Comparison of ENCODE assay signal across 7 mouse cellular contexts in genomic region chr16:20672500-20672902, GRCm38 (mm10). TPM values are rescaled to one million over a fixed set of nuclear protein-coding genes. Genes with fewer than 3 reads are reported as not detected.
DNase-seq lines count a peak whose midpoint lies in the region; ATAC-seq lines count a peak whose summit lies in the region.

No protein-coding gene starts in this region.

- no peaks in the 10 kb centered on the region for H3K27me3 ChIP-seq in intestine, embryonic 15.5 days (replicated peaks)
- H3K27me3 ChIP-seq in midbrain, embryonic 10.5 days (ENCODE audit: low read depth, poor library complexity, severe bottlenecking), result no peaks in the 10 kb centered on the region

- H3K9me3 ChIP-seq in intestine, embryonic 15.5 days, result no peaks in the 10 kb centered on the region
- H3K9me3 ChIP-seq in midbrain, embryonic 10.5 days (replicated peaks), result no peaks in the 10 kb centered on the region

- H3K36me3 ChIP-seq in intestine, embryonic 15.5 days, result peaks cover 17% of the 10 kb centered on the region
- H3K36me3 ChIP-seq in midbrain, embryonic 10.5 days, result peaks cover 37% of the 10 kb centered on the region

- peak overlapping the region; percentile 89 for H3K9ac ChIP-seq in intestine, embryonic 15.5 days

- WGBS in intestine, embryonic 15.5 days, result under 1% methylated on average over 38 of the region's 38 CpGs
- under 1% methylated on average over 38 of the region's 38 CpGs for WGBS in midbrain, embryonic 10.5 days

- ATAC-seq in intestine, embryonic 15.5 days, result peak; percentile 96

- H3K4me2 ChIP-seq in intestine, embryonic 15.5 days (replicated peaks), result peak overlapping the region; percentile 88

- intact Hi-C loops in gastrocnemius, postnatal 36 days (cut with DNase I), result no loop called here
- intact Hi-C loops in left cerebral cortex, postnatal 25 days (cut with DNase I), result loop anchor here (2.0 kb wide), 1 partner anchor 22 kb away; no protein-coding TSS in a partner anchor

- peak; percentile 96 to 97 for DNase-seq in adrenal gland, adult 18-20 months (ENCODE audit: low spot score in 2 of 2)
- peak; percentile 98 for DNase-seq in embryo, embryonic 11 days
- peak; percentile 93 to 95 for DNase-seq in gastrocnemius, postnatal 36 days
- peak; percentile 96 to 98 for DNase-seq in left cerebral cortex, postnatal 25 days (ENCODE audit: low spot score in 2 of 2)
- peak; percentile 97 for DNase-seq in midbrain, embryonic 10.5 days (ENCODE audit: low spot score)
- peak; percentile 94 for DNase-seq in right cerebral cortex, postnatal 4 days

- H3K4me3 ChIP-seq in intestine, embryonic 15.5 days (replicated peaks), result peak overlapping the region; percentile 86
- peak overlapping the region; percentile 99 for H3K4me3 ChIP-seq in midbrain, embryonic 10.5 days

- peak overlapping the region; percentile 94 for H3K27ac ChIP-seq in intestine, embryonic 15.5 days
- peak overlapping the region; percentile 97 for H3K27ac ChIP-seq in midbrain, embryonic 10.5 days (replicated peaks)

- H3K4me1 ChIP-seq in intestine, embryonic 15.5 days (replicated peaks), result peaks cover 26% of the 10 kb centered on the region
- H3K4me1 ChIP-seq in midbrain, embryonic 10.5 days, result peaks cover 29% of the 10 kb centered on the region

RNA-seq across cellular contexts. Expression of gene Eif4g1, which starts 4.4 kb away (rescaled TPM):
- total RNA-seq in adrenal gland, adult 18-20 months (2021), result 100 to 1,000 TPM; 358 to 386 TPM
- total RNA-seq in gastrocnemius, postnatal 36 days (2021), result 100 to 1,000 TPM; 395 to 402 TPM
- polyA plus RNA-seq in intestine, embryonic 15.5 days (2015; fragmentation: Nextera tagmentation; extraction: Ambion mirVana), result 183 and 196 TPM in 2 replicates
- 100 to 1,000 TPM; 279 to 287 TPM for total RNA-seq in left cerebral cortex, postnatal 25 days (2021)
- 216 and 221 TPM in 2 replicates for polyA plus RNA-seq in midbrain, embryonic 10.5 days (2016; fragmentation: Nextera tagmentation; extraction: Ambion mirVana)

RNA-seq across cellular contexts. Expression of gene Fam131a, which starts 20.5 kb away (rescaled TPM):
- total RNA-seq in adrenal gland, adult 18-20 months (2021), result 10 to 100 TPM; 11.7 to 16.1 TPM
- 10 to 100 TPM; 50.1 to 79.3 TPM for total RNA-seq in gastrocnemius, postnatal 36 days (2021)
- 6.3 and 6.7 TPM in 2 replicates for polyA plus RNA-seq in intestine, embryonic 15.5 days (2015; fragmentation: Nextera tagmentation; extraction: Ambion mirVana)
- total RNA-seq in left cerebral cortex, postnatal 25 days (2021), result 100 to 1,000 TPM; 319 to 375 TPM
- polyA plus RNA-seq in midbrain, embryonic 10.5 days (2016; fragmentation: Nextera tagmentation; extraction: Ambion mirVana), result 8.8 and 11.3 TPM in 2 replicates

RNA-seq across cellular contexts. Expression of gene Psmd2, which starts 21.0 kb away (rescaled TPM):
- total RNA-seq in adrenal gland, adult 18-20 months (2021), result 100 to 1,000 TPM; 265 to 268 TPM
- 100 to 1,000 TPM; 189 to 197 TPM for total RNA-seq in gastrocnemius, postnatal 36 days (2021)
- polyA plus RNA-seq in intestine, embryonic 15.5 days (2015; fragmentation: Nextera tagmentation; extraction: Ambion mirVana), result 283 and 284 TPM in 2 replicates
- total RNA-seq in left cerebral cortex, postnatal 25 days (2021), result 100 to 1,000 TPM; 230 to 231 TPM
- polyA plus RNA-seq in midbrain, embryonic 10.5 days (2016; fragmentation: Nextera tagmentation; extraction: Ambion mirVana), result 527 and 536 TPM in 2 replicates

RNA-seq across cellular contexts. Expression of gene Ece2, which starts 42.9 kb away (rescaled TPM):
- total RNA-seq in adrenal gland, adult 18-20 months (2021), result 10 to 100 TPM in 1 of 2 experiments, 1 to 10 TPM in 1; 9.4 to 17.1 TPM
- total RNA-seq in gastrocnemius, postnatal 36 days (2021), result under 1 TPM; 0.30 to 0.41 TPM
- polyA plus RNA-seq in intestine, embryonic 15.5 days (2015; fragmentation: Nextera tagmentation; extraction: Ambion mirVana), result 1.3 and 1.6 TPM in 2 replicates
- 10 to 100 TPM; 21.5 to 26.8 TPM for total RNA-seq in left cerebral cortex, postnatal 25 days (2021)
- 5.0 and 6.5 TPM in 2 replicates for polyA plus RNA-seq in midbrain, embryonic 10.5 days (2016; fragmentation: Nextera tagmentation; extraction: Ambion mirVana)

RNA-seq across cellular contexts. Expression of gene Polr2h, which starts 45.0 kb away (rescaled TPM):
- total RNA-seq in adrenal gland, adult 18-20 months (2021), result 10 to 100 TPM; 28.0 to 37.1 TPM
- 1 to 10 TPM; 7.7 to 9.3 TPM for total RNA-seq in gastrocnemius, postnatal 36 days (2021)
- 104 and 112 TPM in 2 replicates for polyA plus RNA-seq in intestine, embryonic 15.5 days (2015; fragmentation: Nextera tagmentation; extraction: Ambion mirVana)
- 10 to 100 TPM; 23.0 to 23.6 TPM for total RNA-seq in left cerebral cortex, postnatal 25 days (2021)
- polyA plus RNA-seq in midbrain, embryonic 10.5 days (2016; fragmentation: Nextera tagmentation; extraction: Ambion mirVana), result 136 and 148 TPM in 2 replicates

Comparison
In these comparisons a context has a peak if more than half of its experiments do, and no peak if none do; other contexts are left out.
1. Peak in every context shown above with its lines: DNase-seq, ATAC-seq, H3K4me3 ChIP-seq and H3K27ac ChIP-seq.